Comparison of ENCODE assay signal across 19 mouse cellular contexts in genomic region chr19:40248476-40248875, GRCm38 (mm10).
"Had no signal": no experiment of that assay in that cellular context is flagged by ENCODE, and none has a peak within 500 bp of the region (broad histone marks: within the 10 kb centered on the region; RNA-seq: fewer than 3 reads in every experiment).

No protein-coding gene starts in this region.

- ATAC-seq: midbrain, embryonic 13.5 days; midbrain, embryonic 16.5 days had no signal

- DNase-seq: lung, adult 18-20 months; lung, embryonic 14.5 days; lung, postnatal 10 days; lung, postnatal 4 days; retina, postnatal 1 day; right cerebral cortex, adult 18-20 months; right cerebral cortex, postnatal 25 days; right cerebral cortex, postnatal 4 days; thymus, adult 2 months; thymus, postnatal 25 days; thymus, postnatal 4 days had no signal

- H3K4me3 ChIP-seq: midbrain, embryonic 10.5 days; midbrain, embryonic 13.5 days; myocyte; neural tube, embryonic 13.5 days; neural tube, embryonic 15.5 days; stomach, embryonic 15.5 days had no signal

- H3K27me3 ChIP-seq: midbrain, embryonic 13.5 days; neural tube, embryonic 13.5 days; neural tube, embryonic 15.5 days; stomach, embryonic 15.5 days had no signal

- H3K27ac ChIP-seq: midbrain, embryonic 10.5 days; midbrain, embryonic 13.5 days; neural tube, embryonic 13.5 days; neural tube, embryonic 15.5 days; stomach, embryonic 15.5 days; stomach, postnatal 0 days had no signal

- H3K36me3 ChIP-seq: midbrain, embryonic 13.5 days; neural tube, embryonic 13.5 days; neural tube, embryonic 15.5 days; stomach, embryonic 15.5 days had no signal

- H3K9ac ChIP-seq: lung, embryonic 14.5 days; midbrain, embryonic 13.5 days; neural tube, embryonic 13.5 days; neural tube, embryonic 15.5 days; stomach, embryonic 15.5 days had no signal

- H3K9me3 ChIP-seq: midbrain, embryonic 10.5 days; midbrain, embryonic 13.5 days; neural tube, embryonic 13.5 days; neural tube, embryonic 15.5 days; stomach, embryonic 15.5 days had no signal

- H3K4me2 ChIP-seq: lung, embryonic 14.5 days; midbrain, embryonic 13.5 days; neural tube, embryonic 13.5 days; neural tube, embryonic 15.5 days; stomach, embryonic 15.5 days had no signal

- H3K4me1 ChIP-seq: midbrain, embryonic 13.5 days; neural tube, embryonic 15.5 days; stomach, embryonic 15.5 days had no signal
